Mouse (Mus musculus) spleen, adult 2 months (tissue): ENCODE measurements at regions not wholly inside any gene's neighbourhood (a gene's known extent, or its start where the extent isn't known, plus 50 kb on each side); places are given as distances from the start of the nearest gene placed in this dataset.

Experiments used
- CTCF ChIP-seq: fragments of 200-500 bp; IDR thresholded peaks from 2 replicates; pipeline ENCODE4 v1.5.1; 2011; ENCODE audit warnings: mild to moderate bottlenecking, inconsistent platforms; ENCODE audit not compliant: insufficient read depth, insufficient read length, insufficient replicate concordance; ENCODE audit errors: extremely low read depth
- POLR2A ChIP-seq: fragments of 200-500 bp; IDR thresholded peaks from 2 replicates; pipeline ENCODE4 v1.6.1; 2011; ENCODE audit warnings: low read depth, low read length, inconsistent platforms

DNA sequence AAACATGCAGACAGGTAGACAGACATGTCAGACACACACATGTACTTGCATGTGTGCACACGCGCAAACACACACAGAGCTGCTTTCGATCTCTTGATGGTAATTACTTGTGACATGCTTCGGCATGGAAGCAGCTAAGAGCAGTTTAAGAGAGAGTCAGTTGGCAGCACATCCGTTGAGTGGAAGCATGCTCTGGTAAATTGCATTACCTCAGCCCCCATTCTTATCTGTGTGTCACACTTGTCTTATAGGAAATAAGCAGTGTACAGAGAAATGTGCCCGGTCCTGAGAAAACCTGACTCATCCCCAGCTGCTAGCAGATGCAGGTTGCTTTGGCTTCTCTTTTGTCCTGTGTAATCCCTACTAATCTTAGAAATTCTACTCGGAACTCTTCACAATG, 80.0 kb upstream of the Tmem150c start:
- no peak for TF ChIP-seq CTCF
- no peak for TF ChIP-seq POLR2A
